Mouse (Mus musculus): Measurements from ENCODE around the gene Fermt3. TPM values are rescaled to one million over a fixed set of nuclear protein-coding genes. Genes with fewer than 3 reads are reported as not detected.

Fermt3 gene
- polyA plus RNA-seq, 1 experiment, result 0.37 TPM

GRCm38 (mm10) chr19:6975537-6976521 lies 43.4 kb downstream of the Fermt3 start, which contains the start of gene Plcb3:
Gene Plcb3 (minus strand): TSS chr19:6976470.
- Histone ChIP-seq H3K36me3 (ENCODE audit: control insufficient read depth, insufficient read depth) (peaks cover 27% of the 10 kb centered on the region), H3K79me3 (ENCODE audit: low read depth) (peaks cover 31% of the 10 kb centered on the region), H3K27me3 (ENCODE audit: control insufficient read depth, insufficient read depth, insufficient read length) (no peaks in the 10 kb centered on the region), H3K79me2 (ENCODE audit: control insufficient read depth, insufficient read depth) (peaks cover 58% of the 10 kb centered on the region), H3K4me3 (ENCODE audit: insufficient read depth, poor library complexity, severe bottlenecking) (peak within 1 kb of the TSS; percentile 99), H3ac (ENCODE audit: control insufficient read depth, insufficient read length, low read depth) (peak within 1 kb of the TSS; percentile 90)
- peak; percentile 29 for TF ChIP-seq CTCF (IDR thresholded peaks at IDR 0.05; ENCODE audit: control insufficient read depth, insufficient read depth, insufficient read length)
- TF ChIP-seq MYOD1 (IDR thresholded peaks at IDR 0.05; ENCODE audit: control insufficient read depth, insufficient read length, low read depth), result peak; percentile 96
- no peak for TF ChIP-seq MAX (IDR thresholded peaks at IDR 0.05)
- TF ChIP-seq CEBPB (IDR thresholded peaks at IDR 0.05; ENCODE audit: low read depth), result peak; percentile 79

- H3K4me3 ChIP-seq (ENCODE audit: insufficient read depth, poor library complexity, severe bottlenecking), result peak within 1 kb of the TSS; percentile 99
- TF ChIP-seq USF1 (IDR thresholded peaks at IDR 0.05; ENCODE audit: low read depth) (peak; percentile 87), CTCF (IDR thresholded peaks at IDR 0.05; ENCODE audit: control insufficient read depth, insufficient read depth, insufficient read length) (no peak), FOSL1 (IDR thresholded peaks at IDR 0.05; ENCODE audit: insufficient read depth, low read length, poor library complexity, severe bottlenecking) (no peak), MAX (IDR thresholded peaks at IDR 0.05) (peak; percentile 4)
- peaks cover 27% of the 10 kb centered on the region for H3K36me3 ChIP-seq (ENCODE audit: control insufficient read depth, insufficient read depth)
- H3ac ChIP-seq (ENCODE audit: control insufficient read depth, insufficient read length, low read depth), result peak within 1 kb of the TSS; percentile 90
- H3K27me3 ChIP-seq (ENCODE audit: control insufficient read depth, insufficient read depth, insufficient read length), result no peaks in the 10 kb centered on the region
- H3K79me3 ChIP-seq (ENCODE audit: low read depth), result peaks cover 31% of the 10 kb centered on the region
- H3K79me2 ChIP-seq (ENCODE audit: control insufficient read depth, insufficient read depth), result peaks cover 55% of the 10 kb centered on the region
These were observed 44.8 kb downstream of the Fermt3 start, which contains the start of gene Ppp1r14b for GRCm38 (mm10) chr19:6974211-6975205. Gene Ppp1r14b (plus strand): TSS chr19:6974968.

- Histone ChIP-seq H3K79me2 (ENCODE audit: control insufficient read depth, insufficient read depth) (peaks cover 56% of the 10 kb centered on the region), H3ac (ENCODE audit: control insufficient read depth, insufficient read length, low read depth) (peak overlapping the region; percentile 50), H3K4me3 (ENCODE audit: insufficient read depth, poor library complexity, severe bottlenecking) (peak overlapping the region; percentile 99), H3K36me3 (ENCODE audit: control insufficient read depth, insufficient read depth) (peaks cover 24% of the 10 kb centered on the region), H3K27me3 (ENCODE audit: control insufficient read depth, insufficient read depth, insufficient read length) (no peaks in the 10 kb centered on the region), H3K79me3 (ENCODE audit: low read depth) (peaks cover 34% of the 10 kb centered on the region)
- TF ChIP-seq FOSL1 (IDR thresholded peaks at IDR 0.05; ENCODE audit: insufficient read depth, low read length, poor library complexity, severe bottlenecking), result no peak
These were observed 45.6 kb downstream of the Fermt3 start for GRCm38 (mm10) chr19:6973581-6974190.

- no peak for TF ChIP-seq MAX (IDR thresholded peaks at IDR 0.05)
- TF ChIP-seq CEBPB (IDR thresholded peaks at IDR 0.05; ENCODE audit: low read depth), result peak; percentile 10
- TF ChIP-seq FOSL1 (IDR thresholded peaks at IDR 0.05; ENCODE audit: insufficient read depth, low read length, poor library complexity, severe bottlenecking), result no peak
These were observed 46.9 kb downstream of the Fermt3 start for GRCm38 (mm10) chr19:6972247-6972917.

GRCm38 (mm10) chr19:6971644-6972043 lies 47.6 kb downstream of the Fermt3 start:
- TF ChIP-seq CEBPB (IDR thresholded peaks at IDR 0.05; ENCODE audit: low read depth), result no peak
- TF ChIP-seq CTCF (IDR thresholded peaks at IDR 0.05; ENCODE audit: control insufficient read depth, insufficient read depth, insufficient read length), result no peak
- TF ChIP-seq MYOD1 (IDR thresholded peaks at IDR 0.05; ENCODE audit: control insufficient read depth, insufficient read length, low read depth), result no peak
- TF ChIP-seq MYOG (IDR thresholded peaks at IDR 0.05; ENCODE audit: control insufficient read depth, extremely low read depth, insufficient read length), result no peak
- TF ChIP-seq FOSL1 (IDR thresholded peaks at IDR 0.05; ENCODE audit: insufficient read depth, low read length, poor library complexity, severe bottlenecking), result no peak
- no peak for TF ChIP-seq USF1 (IDR thresholded peaks at IDR 0.05; ENCODE audit: low read depth)
- TF ChIP-seq MAX (IDR thresholded peaks at IDR 0.05), result no peak
- Histone ChIP-seq H3K36me3 (ENCODE audit: control insufficient read depth, insufficient read depth) (peaks cover 4% of the 10 kb centered on the region), H3K4me3 (ENCODE audit: insufficient read depth, poor library complexity, severe bottlenecking) (no peak overlapping the region), H3K79me3 (ENCODE audit: low read depth) (peaks cover 27% of the 10 kb centered on the region), H3K27me3 (ENCODE audit: control insufficient read depth, insufficient read depth, insufficient read length) (no peaks in the 10 kb centered on the region), H3K79me2 (ENCODE audit: control insufficient read depth, insufficient read depth) (peaks cover 51% of the 10 kb centered on the region), H3ac (ENCODE audit: control insufficient read depth, insufficient read length, low read depth) (peak overlapping the region; percentile 36)

More at GRCm38 (mm10) chr19:6972247-6972917, 46.9 kb downstream of the Fermt3 start:
- H3ac ChIP-seq (ENCODE audit: control insufficient read depth, insufficient read length, low read depth), result no peak overlapping the region
- peaks cover 11% of the 10 kb centered on the region for H3K36me3 ChIP-seq (ENCODE audit: control insufficient read depth, insufficient read depth)
- peaks cover 33% of the 10 kb centered on the region for H3K79me3 ChIP-seq (ENCODE audit: low read depth)
- no peak overlapping the region for H3K4me3 ChIP-seq (ENCODE audit: insufficient read depth, poor library complexity, severe bottlenecking)
- no peaks in the 10 kb centered on the region for H3K27me3 ChIP-seq (ENCODE audit: control insufficient read depth, insufficient read depth, insufficient read length)
- peaks cover 56% of the 10 kb centered on the region for H3K79me2 ChIP-seq (ENCODE audit: control insufficient read depth, insufficient read depth)

Data from C2C12 (cell line).